In the genomic region with DNA sequence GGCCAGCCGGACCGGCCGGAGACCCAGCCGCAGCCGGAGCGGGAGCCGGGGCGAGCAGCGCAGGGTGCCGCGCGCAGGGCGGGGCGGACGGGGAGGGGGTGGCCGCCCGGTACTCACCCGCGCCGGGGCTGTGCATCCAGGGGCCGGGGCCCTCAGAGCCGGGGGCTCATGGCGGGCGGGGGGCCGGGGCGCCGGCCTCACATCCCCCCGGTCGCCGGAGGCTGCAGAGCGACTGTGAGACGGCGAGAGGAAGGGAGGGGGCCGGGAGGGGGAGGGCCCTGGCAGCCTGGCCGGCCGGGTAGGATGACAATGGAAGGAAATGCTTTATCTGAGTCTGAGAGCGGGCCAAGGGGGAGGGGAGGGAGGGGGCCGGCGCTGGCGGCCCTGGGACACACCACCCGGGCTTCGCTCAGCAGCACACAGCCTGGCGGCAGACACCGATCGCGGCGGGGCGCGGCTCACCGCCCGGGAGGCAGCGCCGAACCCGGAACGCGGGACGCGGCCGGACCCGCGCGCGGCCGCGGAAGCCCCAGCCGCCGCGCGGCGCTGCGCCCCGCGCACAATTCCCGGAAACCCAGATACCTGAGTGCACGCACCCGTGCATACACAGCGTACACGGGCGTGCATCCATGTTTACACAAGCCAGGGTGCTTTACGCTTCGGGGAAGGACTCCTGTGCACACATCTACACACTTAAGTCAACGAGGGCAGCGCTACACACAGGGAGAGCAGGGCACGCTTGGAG, we compare ENCODE assay signal across 8 mouse cellular contexts. TPM values are rescaled to one million over a fixed set of nuclear protein-coding genes. Genes with fewer than 3 reads are reported as not detected.
DNase-seq lines count a peak whose midpoint lies in the region; ATAC-seq and TF ChIP-seq lines count a peak whose summit lies in the region.

No protein-coding gene starts in this region.

- DNase-seq in A20 (ENCODE audit: low read depth, low spot score) (peak; percentile 87), Patski (ENCODE audit: low read depth, low spot score) (no peak)
- DNase-seq in embryo, embryonic 10 days (ENCODE audit: low spot score) = peak; percentile 71
- DNase-seq in heart, adult 2 months = peak; percentile 86 to 90
- DNase-seq in kidney, adult 11 months = peak; percentile 60
- DNase-seq in liver, postnatal 0 days = peak; percentile 75
- peak; percentile 71 to 74 for DNase-seq in thymus, postnatal 36 days

- peak; percentile 15 for ATAC-seq in Patski
- peak; percentile 71 for ATAC-seq in liver, postnatal 0 days
- peak; percentile 86 for ATAC-seq in neural tube, embryonic 13.5 days (ENCODE audit: low read depth)

- H3K9me3 ChIP-seq in liver, postnatal 0 days (ENCODE audit: low read length) = no peaks in the 10 kb centered on the region
- no peaks in the 10 kb centered on the region for H3K9me3 ChIP-seq in neural tube, embryonic 13.5 days

- TF ChIP-seq POLR2A in heart, adult 2 months (IDR thresholded peaks at IDR 0.05; ENCODE audit: insufficient read depth, low read depth, low read length) = peak; percentile 59; the same call in 1 of the 2 replicates

- H3K4me1 ChIP-seq in heart, adult 2 months (ENCODE audit: control insufficient read depth, insufficient read depth, low read length) = peaks cover 20% of the 10 kb centered on the region
- H3K4me1 ChIP-seq in liver, postnatal 0 days (ENCODE audit: insufficient read depth) = peaks cover 32% of the 10 kb centered on the region
- peaks cover 59% of the 10 kb centered on the region for H3K4me1 ChIP-seq in neural tube, embryonic 13.5 days (replicated peaks)

- TF ChIP-seq EP300 in heart, adult 2 months (IDR thresholded peaks at IDR 0.05; ENCODE audit: insufficient read depth, low read depth, low read length) = peak; percentile 39; the same call in 1 of the 2 replicates
- no peak for TF ChIP-seq EP300 in liver, postnatal 0 days (IDR thresholded peaks at IDR 0.05; ENCODE audit: low read depth)

- peaks cover 2% of the 10 kb centered on the region for H3K36me3 ChIP-seq in heart, adult 2 months (ENCODE audit: control insufficient read depth, insufficient read depth, low read length)
- H3K36me3 ChIP-seq in liver, postnatal 0 days (replicated peaks; ENCODE audit: insufficient read depth, low read length) = no peaks in the 10 kb centered on the region
- H3K36me3 ChIP-seq in neural tube, embryonic 13.5 days = no peaks in the 10 kb centered on the region

- CTCF ChIA-PET in Patski (lab: Charles Lee) = interaction anchor here (1.4 to 3.1 kb wide), 2 partner anchors 9 to 10 kb away, joined by 4 to 25 read pairs; no protein-coding TSS in a partner anchor

- TF ChIP-seq CTCF in Patski (IDR thresholded peaks at IDR 0.05) = no peak
- TF ChIP-seq CTCF in heart, adult 2 months (IDR thresholded peaks at IDR 0.05) = peak; percentile 48
- no peak for TF ChIP-seq CTCF in liver, postnatal 0 days (IDR thresholded peaks at IDR 0.05; ENCODE audit: low read depth)

- H3K9ac ChIP-seq in heart, adult 2 months (ENCODE audit: low read depth, low read length) = peak overlapping the region; percentile 90
- H3K9ac ChIP-seq in liver, postnatal 0 days (replicated peaks) = peak overlapping the region; percentile 89
- H3K9ac ChIP-seq in neural tube, embryonic 13.5 days = peak overlapping the region; percentile 100

- H3K79me2 ChIP-seq in heart, adult 2 months (replicated peaks; ENCODE audit: control insufficient read depth, insufficient read depth, low read length) = 0 out of 2 replicates have a peak, but pooled peaks cover 4% of the 10 kb centered on the region

- WGBS in heart, adult 2 months = under 1% methylated on average over 71 of the region's 84 CpGs
- WGBS in liver, postnatal 0 days (ENCODE audit: insufficient replicate concordance) = 1% methylated on average over 71 of the region's 84 CpGs
- under 1% methylated on average over 75 of the region's 84 CpGs for WGBS in neural tube, embryonic 13.5 days

- H3K4me2 ChIP-seq in liver, postnatal 0 days (ENCODE audit: low read depth, low read length) = peak overlapping the region; percentile 95
- H3K4me2 ChIP-seq in neural tube, embryonic 13.5 days = peak overlapping the region; percentile 73

- intact Hi-C loops in heart, adult 2 months (cut with DNase I) = loop anchor here (1.0 kb wide), 1 partner anchor 10 kb away; no protein-coding TSS in a partner anchor

- peak overlapping the region; percentile 88 for H3K27ac ChIP-seq in heart, adult 2 months
- H3K27ac ChIP-seq in liver, postnatal 0 days (ENCODE audit: low read depth) = peak overlapping the region; percentile 93
- peak overlapping the region; percentile 93 for H3K27ac ChIP-seq in neural tube, embryonic 13.5 days (replicated peaks)

- peak overlapping the region; percentile 75 for H3K4me3 ChIP-seq in heart, adult 2 months
- H3K4me3 ChIP-seq in liver, postnatal 0 days (ENCODE audit: low read depth, low read length) = peak overlapping the region; percentile 73
- peak overlapping the region; percentile 83 for H3K4me3 ChIP-seq in neural tube, embryonic 13.5 days

- no peaks in the 10 kb centered on the region for H3K27me3 ChIP-seq in Patski
- H3K27me3 ChIP-seq in heart, adult 2 months (ENCODE audit: control insufficient read depth, insufficient read depth, low read length) = no peaks in the 10 kb centered on the region
- peaks cover 17% of the 10 kb centered on the region; the same call in 1 of the 2 replicates for H3K27me3 ChIP-seq in liver, postnatal 0 days (ENCODE audit: insufficient read depth, low read length)
- H3K27me3 ChIP-seq in neural tube, embryonic 13.5 days = no peaks in the 10 kb centered on the region; the same call in 1 of the 2 replicates

- POLR2A ChIA-PET in Patski (lab: Charles Lee) = interaction anchor here (1.2 to 3.4 kb wide), 5 partner anchors 9 to 47 kb away, joined by 4 to 43 read pairs (median 6); no protein-coding TSS in a partner anchor

- in situ Hi-C loops in Patski (cut with MboI; ENCODE audit: low pct_unique_long_range_greater_than_20kb) = no loop called here

RNA-seq across cellular contexts. Expression of a gene that starts 12.9 kb away (rescaled TPM):
- polyA plus RNA-seq in Patski (2021) = 210 TPM
- total RNA-seq in heart, adult 2 months (2021) = 10 to 100 TPM; 23.7 to 25.7 TPM
- polyA plus RNA-seq in heart, adult 2 months (2012; rRNA removed) = 54.9 and 61.8 TPM in 2 replicates
- 5.3 TPM in 2 replicates for polyA plus RNA-seq in liver, postnatal 0 days (2015; fragmentation: Nextera tagmentation; extraction: Ambion mirVana)
- 24.9 and 26.1 TPM in 2 replicates for polyA plus RNA-seq in neural tube, embryonic 13.5 days (2015; fragmentation: Nextera tagmentation; extraction: Ambion mirVana)

RNA-seq across cellular contexts. Expression of a gene that starts 53.1 kb away (rescaled TPM):
- 134 TPM for polyA plus RNA-seq in Patski (2021)
- total RNA-seq in heart, adult 2 months (2021) = 10 to 100 TPM; 72.7 to 73.0 TPM
- 82.8 and 85.3 TPM in 2 replicates for polyA plus RNA-seq in heart, adult 2 months (2012; rRNA removed)
- 59.0 and 61.1 TPM in 2 replicates for polyA plus RNA-seq in liver, postnatal 0 days (2015; fragmentation: Nextera tagmentation; extraction: Ambion mirVana)
- 54.5 and 66.0 TPM in 2 replicates for polyA plus RNA-seq in neural tube, embryonic 13.5 days (2015; fragmentation: Nextera tagmentation; extraction: Ambion mirVana)

Comparison
In these comparisons a context has a peak if more than half of its experiments do, and no peak if none do; other contexts are left out.
1. ATAC-seq: peak in every context shown above with its lines; median percentile 86 in neural tube, embryonic 13.5 days; 71 in liver, postnatal 0 days; 15 in Patski.